Mouse (Mus musculus) thymus, postnatal 25 days (tissue): ENCODE measurements around the gene Bach2.

Experiments
- DNase-seq: peaks from one replicate; pipeline ENCODE4 v3.0.0; 2022

The Bach2 gene

GRCm38 (mm10) chr4:32575165-32575564, 336.6 kb downstream of the Bach2 start:
- DNase-seq, result no peak

- no peak for DNase-seq
Measured at GRCm38 (mm10) chr4:32579850-32580249, 341.2 kb downstream of the Bach2 start.

GRCm38 (mm10) chr4:32584181-32584580, 345.6 kb downstream of the Bach2 start:
- no peak for DNase-seq

- DNase-seq, result peak; percentile 82
Measured at GRCm38 (mm10) chr4:32586596-32586995, 348.0 kb downstream of the Bach2 start.

- DNase-seq, result no peak
Measured at GRCm38 (mm10) chr4:32587543-32587942, 348.9 kb downstream of the Bach2 start.

GRCm38 (mm10) chr4:32588237-32588636, 349.6 kb downstream of the Bach2 start:
- no peak for DNase-seq

GRCm38 (mm10) chr4:32601135-32601534, 362.5 kb downstream of the Bach2 start:
- DNase-seq, result peak; percentile 60

- no peak for DNase-seq
Measured at GRCm38 (mm10) chr4:32602660-32603059, 364.1 kb downstream of the Bach2 start, which contains the start of gene Gja10. Gene Gja10, minus strand, starts transcription at chr4:32602760.

- DNase-seq, result peak; percentile 100
Measured at GRCm38 (mm10) chr4:32615034-32615881, 376.7 kb downstream of the Bach2 start, which contains the start of gene Casp8ap2. Gene Casp8ap2, plus strand, starts transcription at chr4:32615451.

- DNase-seq, result no peak
Measured at GRCm38 (mm10) chr4:32621637-32622036, 383.0 kb downstream of the Bach2 start.
